Mouse (Mus musculus): ENCODE results near the gene Cxcl2. TPM values are rescaled to one million over a fixed set of nuclear protein-coding genes. Genes with fewer than 3 reads are reported as not detected.

The Cxcl2 gene
- total RNA-seq (2023), result 100 to 1,000 TPM; 247 to 270 TPM

DNA sequence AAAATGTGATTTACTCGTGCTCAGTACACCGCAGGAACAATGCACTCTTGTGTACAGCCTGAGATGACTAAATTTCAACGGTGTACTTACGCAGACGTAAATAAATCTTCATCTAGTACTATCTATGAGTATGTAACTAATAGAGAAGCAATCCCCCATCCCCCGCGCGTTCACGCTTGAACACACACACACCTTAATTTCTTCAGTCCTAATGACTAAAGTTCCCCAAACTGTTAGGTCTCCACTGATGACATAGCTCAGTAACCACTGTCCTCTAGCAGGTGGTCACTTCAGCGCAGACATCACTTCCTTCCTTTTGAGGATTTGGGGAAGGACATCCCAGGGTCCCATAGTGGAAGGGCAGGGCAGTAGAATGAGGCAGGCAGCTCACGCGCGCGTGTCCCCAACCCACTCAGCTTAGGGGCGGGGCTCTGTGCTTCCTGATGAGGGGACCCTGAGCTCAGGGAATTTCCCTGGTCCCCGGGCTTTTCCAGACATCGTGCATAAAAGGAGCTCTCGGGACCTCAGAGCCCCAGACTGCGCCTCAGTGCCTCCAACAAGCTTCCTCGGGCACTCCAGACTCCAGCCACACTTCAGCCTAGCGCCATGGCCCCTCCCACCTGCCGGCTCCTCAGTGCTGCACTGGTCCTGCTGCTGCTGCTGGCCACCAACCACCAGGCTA lies at the start of gene Cxcl2:
Gene Cxcl2 (plus strand): TSS at position 533 of the 682 bp plus-strand sequence.

DNA sequence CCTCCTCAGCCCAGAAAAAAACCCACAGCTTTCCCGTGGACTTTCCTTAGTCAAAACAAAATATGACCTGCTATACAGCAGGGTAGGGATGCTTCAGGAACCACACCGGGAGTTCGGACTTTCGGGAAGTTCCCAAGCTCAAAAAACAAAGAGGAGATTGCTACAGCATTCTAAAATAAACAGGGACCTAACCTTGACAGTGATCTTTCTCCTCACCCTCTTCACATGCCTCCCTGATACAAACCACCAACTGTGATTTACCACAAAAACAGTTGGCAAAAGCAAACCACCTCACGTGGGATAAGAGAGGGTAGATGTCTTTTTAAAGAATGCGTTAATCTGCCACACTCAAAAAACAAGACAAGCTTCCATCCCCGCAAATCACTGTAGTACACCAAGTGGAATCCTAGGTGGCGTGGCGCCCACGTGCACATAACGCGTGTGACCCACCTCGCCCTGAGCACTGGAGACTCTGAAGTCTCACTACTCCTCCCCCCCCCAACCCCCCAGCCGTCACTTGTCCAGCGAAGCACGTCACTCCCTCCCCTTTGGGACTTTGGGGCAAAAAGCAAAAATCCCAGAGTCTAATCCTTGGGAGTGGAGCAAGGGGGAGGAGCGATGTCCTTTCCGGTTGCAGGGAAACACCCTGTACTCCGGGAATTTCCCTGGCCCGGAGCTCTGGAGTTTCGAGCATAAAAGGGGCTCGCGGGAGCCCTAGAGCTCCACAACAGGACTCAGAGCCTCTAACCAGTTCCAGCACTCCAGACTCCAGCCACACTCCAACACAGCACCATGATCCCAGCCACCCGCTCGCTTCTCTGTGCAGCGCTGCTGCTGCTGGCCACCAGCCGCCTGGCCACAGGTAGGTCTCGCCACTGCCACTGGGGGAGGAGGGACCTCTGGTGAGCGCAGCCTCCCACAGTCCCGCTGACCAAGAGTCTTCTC lies 12.9 kb upstream of the Cxcl2 start, which contains the start of gene Cxcl1:
Gene Cxcl1 (plus strand): TSS at position 723 of the 945 bp plus-strand sequence.

DNA sequence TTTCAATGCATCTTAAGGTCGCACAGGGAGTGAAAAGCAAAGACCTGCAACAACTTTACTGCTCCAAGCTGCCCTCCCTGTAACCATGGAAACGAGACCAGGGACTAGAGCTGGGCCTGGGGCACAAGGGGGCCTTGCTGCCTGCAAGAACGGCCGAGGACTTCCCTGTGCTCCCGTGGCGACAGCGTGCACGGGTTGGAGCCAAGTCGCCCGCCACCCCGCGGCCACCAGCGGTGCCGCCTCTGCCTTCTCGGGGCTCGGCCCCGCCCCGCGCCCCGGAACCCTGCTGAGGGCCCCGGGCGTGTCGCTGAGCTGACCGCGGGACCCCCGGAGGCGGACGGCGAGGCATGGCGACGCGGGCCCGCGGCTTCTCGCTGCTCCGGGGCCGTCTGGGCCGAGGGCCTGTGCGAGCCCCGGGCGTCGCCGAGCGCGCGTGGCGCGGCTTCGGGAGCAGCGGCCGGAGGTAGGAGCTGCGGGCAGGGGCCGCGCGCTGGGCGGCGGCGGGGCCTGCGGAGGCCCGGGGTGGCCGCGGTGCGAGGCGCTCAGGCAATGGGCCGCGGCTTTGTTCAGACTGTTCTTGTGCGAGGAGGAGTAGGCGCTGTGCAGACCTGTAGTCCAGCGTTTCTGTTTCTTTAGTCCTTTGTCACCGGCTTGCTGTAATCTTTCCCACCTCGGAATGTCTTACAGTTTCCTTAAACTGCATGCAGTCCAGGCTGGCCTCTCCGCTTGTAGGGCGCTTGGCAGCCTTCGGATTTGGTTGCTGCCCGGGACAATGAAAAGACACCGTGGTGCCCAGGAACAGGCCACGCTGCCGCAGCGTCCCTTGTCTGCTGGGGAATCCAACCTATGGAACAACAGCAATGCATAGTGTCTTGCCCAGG lies 27.5 kb downstream of the Cxcl2 start, which contains the start of gene Mthfd2l:
Gene Mthfd2l (plus strand): TSS at position 147 of the 881 bp plus-strand sequence.

Other genes starting within 250 kb of the Cxcl2 start
- not detected for gene Cxcl5, start 144.5 kb upstream of the Cxcl2 start, total RNA-seq (2023)
- 1 to 10 TPM; 6.2 to 6.4 TPM for gene Ppbp, start 135.4 kb upstream of the Cxcl2 start, total RNA-seq (2023)
- gene Pf4, start 131.4 kb upstream of the Cxcl2 start, total RNA-seq (2023), result 10 to 100 TPM; 19.6 to 21.7 TPM
- under 1 TPM; 0.94 to 0.95 TPM for gene Cxcl3, start 117.8 kb upstream of the Cxcl2 start, total RNA-seq (2023)
- gene Cxcl15, start 109.3 kb upstream of the Cxcl2 start, total RNA-seq (2023), result not detected
- 1 to 10 TPM in 1 of 2 experiments, under 1 TPM in 1; 0.31 to 1.3 TPM for gene Cxcl1, start 12.6 kb upstream of the Cxcl2 start, total RNA-seq (2023)
- 1 to 10 TPM; 1.5 to 2.6 TPM for gene Mthfd2l, start 27.2 kb downstream of the Cxcl2 start, total RNA-seq (2023)
- gene Epgn, start 123.6 kb downstream of the Cxcl2 start, total RNA-seq (2023), result not detected
- not detected for gene Ereg, start 170.8 kb downstream of the Cxcl2 start, total RNA-seq (2023)
- 1 to 10 TPM in 1 of 2 experiments, not detected in 1; 1.1 TPM for gene Areg, start 235.7 kb downstream of the Cxcl2 start, total RNA-seq (2023)

Measured in neutrophil, adult 83 days (primary cell).